Mouse (Mus musculus) spleen, postnatal 10 days (tissue): ENCODE measurements around the gene Adamtsl1.

ENCODE experiments used
- DNase-seq, 2 experiments: peaks; one replicate each; pipeline ENCODE4 v3.0.0; 2021 to 2022; ENCODE audit warnings: low spot score in 2 of 2

Adamtsl1 gene

DNA sequence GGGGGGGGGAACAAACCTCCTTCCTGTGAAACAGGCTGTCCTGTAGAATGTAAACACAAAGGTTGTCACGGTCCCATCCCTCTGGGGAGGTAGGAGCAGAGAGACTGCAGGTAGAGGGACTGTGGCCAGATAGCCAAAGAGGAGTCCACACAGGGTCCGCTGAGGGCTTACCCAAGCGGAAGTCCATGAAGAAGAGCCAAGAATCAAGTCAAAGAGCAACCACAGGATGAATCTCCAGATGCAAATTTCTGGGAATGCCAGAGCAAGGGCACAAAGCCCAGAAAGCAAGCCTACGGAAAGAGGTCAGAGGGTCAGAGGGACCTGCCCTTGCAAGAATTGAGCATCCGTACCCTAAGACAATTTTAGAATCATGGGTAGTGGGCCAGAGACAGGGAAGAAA lies 677.2 kb downstream of the Adamtsl1 start:
- no peak for DNase-seq

DNA sequence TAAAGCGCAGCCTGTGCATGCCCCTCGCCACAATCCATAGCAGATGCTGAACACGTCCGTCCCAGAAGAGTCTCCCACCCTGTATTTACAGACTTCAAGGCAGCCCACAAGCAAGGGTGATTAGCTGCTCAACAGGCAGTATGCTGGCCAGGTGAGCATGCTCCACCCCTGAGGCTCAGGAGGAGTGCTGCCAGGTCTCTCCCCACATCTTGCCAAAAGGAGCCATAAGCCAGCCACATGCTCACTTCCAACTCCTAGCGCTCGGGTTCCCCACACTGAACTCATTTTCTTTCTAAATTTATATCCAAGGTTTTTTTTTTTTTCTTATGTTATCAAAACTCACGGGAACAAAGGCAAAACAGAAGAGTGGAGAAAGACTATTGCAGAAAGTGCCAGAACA lies 687.8 kb downstream of the Adamtsl1 start:
- no peak for DNase-seq

DNA sequence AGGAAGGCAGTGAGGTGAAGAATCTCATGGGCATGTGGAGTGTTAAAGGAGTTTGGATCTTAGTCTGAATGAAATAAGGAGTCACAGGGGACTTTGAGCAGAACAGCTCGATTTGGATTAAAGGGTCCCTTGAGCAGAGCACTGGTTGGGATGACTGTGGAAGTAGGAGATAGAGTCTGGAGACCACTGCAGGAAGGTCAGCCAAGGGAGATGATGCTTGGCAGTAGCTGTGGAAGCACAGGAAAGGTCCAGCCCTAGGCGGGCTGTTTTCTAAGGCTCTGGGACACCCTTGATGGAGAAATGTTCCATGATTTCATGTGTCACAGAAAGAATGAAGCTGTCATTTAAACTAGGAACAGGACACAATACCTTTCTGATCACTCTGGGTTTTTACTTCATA lies 689.3 kb downstream of the Adamtsl1 start:
- no peak for DNase-seq

- DNase-seq: no peak
Observed at GRCm38 (mm10) chr4:86224875-86225274, 710.9 kb downstream of the Adamtsl1 start.

DNA sequence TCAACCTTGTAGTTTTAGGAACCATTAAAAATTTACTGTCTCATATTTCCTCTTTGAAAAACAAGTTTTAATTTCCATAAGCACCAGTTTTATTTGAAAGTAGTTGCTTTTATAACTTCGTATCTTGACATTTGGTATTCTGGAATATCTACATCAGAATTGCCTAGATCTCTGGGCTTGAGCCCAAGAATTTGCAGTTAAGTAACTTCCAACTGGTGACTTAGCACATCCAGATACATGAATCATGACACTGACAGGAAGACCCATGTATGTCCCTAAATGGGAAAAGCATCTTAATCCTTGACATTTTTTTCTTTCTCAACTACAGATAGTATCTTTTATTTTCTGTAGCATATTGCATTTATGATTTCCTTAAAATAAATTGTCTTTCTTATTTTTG lies 713.1 kb downstream of the Adamtsl1 start:
- no peak for DNase-seq

DNA sequence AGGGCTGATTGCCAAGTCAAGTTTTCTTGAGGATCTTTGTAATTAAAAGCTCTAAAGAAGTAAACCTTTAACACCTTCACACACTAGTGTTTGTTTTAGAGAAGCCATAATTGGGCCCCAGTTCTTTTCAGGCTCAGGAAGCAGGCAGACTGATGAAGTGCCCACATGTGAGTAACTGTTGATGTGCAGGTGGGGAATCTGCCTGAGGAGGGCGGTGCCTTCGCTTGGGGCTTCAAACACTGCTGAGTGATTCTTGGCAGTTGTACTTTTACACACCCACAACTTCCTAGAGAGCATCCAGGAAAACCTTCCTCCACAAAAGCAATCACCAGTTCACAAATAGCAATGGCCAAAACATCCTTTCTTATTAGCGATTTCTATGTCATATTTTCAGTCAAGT lies 719.2 kb downstream of the Adamtsl1 start:
- no peak for DNase-seq

DNA sequence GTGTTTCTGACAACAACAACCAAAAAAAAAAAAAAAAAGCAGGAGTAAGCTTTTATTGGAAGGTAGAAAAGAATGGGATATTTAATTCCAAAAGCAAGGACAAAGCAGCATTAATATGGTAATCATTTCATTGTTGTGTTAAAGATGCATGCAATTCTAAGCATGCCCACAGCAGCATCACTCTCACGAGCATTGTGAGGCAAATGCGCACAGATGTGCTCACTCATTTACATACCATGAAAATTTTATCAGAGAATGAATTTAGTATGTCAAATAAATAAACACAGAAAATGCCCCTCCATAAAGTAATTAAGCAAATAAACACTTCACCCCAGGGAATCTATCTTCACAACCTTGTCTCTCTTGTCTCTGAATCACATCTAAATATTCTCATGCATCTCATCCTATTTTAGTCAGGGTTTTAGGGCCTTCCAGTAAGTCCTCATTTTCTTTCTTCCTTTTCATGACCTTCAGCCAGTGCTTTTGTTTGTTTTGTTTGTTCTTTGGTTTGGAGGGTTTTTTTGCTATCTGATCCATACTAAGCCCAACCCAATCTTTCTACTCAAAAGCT lies 728.0 kb downstream of the Adamtsl1 start:
- no peak for DNase-seq

DNA sequence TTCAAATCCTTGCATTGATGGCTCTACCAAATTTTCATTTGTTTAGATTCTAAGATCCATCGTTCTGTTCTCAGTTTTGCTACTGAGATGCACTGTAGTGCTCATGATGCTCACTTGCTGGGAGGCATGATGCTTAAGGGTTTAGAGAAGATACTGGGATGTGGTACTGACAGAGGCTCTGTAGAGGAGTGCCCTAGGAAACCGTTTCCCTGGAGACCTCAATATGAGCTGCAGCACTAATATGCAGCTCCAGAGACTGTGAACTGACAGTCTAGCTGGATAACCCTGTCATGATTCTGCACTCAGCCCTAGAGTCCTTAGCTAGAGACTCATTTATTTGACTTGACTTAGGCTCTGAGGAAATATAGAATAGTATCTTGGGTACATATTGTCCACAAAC lies 756.1 kb downstream of the Adamtsl1 start:
- DNase-seq: no peak

DNA sequence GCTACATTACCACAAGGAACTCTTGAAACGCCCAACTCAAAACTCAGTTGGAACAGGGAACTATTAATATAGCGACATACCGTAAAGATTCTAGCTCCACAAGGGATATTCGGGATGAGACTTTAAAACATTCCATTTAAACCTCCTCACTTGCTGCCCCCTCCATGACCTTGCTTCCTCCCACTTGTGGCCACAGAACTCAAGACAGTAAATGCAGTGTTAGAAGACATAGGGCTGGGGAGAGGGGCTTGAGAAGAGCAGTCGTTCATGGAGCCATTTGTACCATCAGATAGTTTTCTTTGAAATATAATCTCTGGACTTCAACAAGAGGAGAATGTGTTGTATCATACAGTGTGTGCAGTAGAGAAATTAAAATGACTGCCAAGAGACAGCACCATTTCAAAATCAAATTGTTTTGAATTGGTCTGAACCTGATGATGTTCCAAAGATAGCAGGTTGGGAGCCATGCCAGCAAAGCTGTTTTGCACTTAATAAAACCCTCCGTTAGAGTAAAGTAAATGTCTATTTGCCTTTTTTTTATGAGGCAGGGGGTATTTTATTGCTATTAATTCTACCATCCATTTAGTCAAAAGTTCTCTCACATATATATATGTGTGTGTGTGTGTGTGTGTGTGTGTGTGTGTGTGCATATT lies 759.9 kb downstream of the Adamtsl1 start:
- DNase-seq: no peak

DNA sequence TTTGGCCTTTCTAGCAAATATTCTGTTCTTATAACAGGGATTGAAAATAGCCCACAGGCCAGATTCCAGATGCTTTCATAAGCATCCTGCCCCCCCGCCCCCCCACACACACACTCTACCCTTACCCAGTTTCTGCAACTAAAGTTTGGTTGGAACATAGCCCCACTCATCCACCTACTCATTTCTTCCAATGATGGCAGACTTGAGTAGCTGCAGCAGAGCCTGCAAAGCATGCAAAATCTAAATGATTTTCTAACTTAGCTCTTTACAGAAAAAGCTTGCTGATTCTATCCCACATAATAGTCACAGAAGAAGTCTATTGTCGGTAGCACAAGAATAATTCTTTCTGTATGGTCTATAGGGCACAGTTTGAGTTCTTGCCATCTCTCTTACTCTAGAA lies 760.7 kb downstream of the Adamtsl1 start:
- DNase-seq: no peak

DNA sequence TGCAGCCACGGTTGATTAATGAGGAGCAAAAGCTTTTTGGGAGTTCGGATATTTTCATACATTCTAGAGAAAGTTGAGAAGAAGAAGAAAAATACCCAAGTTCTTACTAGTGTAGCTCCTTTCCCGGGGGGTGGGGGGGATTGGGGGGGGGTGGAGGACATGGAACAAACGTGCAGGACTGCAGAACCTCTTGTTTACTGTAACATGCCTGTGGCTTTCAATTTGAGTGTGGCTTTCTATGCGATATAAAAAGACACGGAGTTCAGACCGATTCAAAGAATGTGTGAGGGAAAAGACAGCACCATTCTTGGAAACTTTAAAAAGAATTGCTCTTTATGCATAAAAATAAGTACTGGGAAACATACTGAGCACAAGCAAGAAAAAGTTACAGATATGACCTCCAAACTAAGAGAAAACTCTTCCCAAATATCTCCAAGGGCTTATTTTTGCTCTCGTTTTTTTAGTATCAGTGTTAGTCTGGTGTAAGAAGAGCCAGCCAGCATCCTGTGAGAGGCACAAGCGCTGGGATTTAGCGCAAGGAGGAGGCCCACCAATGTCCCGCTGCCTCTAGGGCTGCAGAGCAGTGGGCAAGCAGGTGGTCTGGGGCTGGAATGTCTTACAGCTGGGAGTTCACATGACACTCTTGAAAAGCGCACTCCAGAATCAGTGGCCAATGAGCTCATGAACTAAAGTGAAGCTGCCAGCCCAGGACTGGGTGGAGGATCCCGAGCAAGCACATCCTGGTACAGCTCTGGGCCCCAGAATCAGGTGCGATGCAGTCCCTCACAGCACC lies 762.2 kb downstream of the Adamtsl1 start:
- DNase-seq: no peak

GRCm38 (mm10) chr4:86278546-86278945 lies 764.6 kb downstream of the Adamtsl1 start:
- no peak for DNase-seq

DNA sequence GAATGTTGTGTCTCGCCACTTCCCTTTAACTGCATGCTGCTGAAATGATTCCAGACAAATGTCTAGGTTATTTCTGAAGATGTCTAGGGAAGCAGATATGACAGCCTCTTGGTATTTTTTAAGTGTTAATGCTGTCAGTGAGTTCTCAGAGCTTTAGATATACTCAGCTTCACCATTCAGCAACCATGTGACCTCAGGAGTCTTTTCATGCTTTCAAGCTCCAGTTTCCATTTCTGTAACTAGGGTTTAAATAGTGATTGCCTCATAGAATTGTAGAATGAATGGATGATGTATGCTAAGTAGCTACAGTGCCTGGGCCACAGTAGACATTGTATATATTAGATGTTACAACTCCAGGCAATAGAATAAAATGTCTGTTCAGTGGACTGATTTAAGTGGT lies 772.6 kb downstream of the Adamtsl1 start:
- no peak for DNase-seq

DNA sequence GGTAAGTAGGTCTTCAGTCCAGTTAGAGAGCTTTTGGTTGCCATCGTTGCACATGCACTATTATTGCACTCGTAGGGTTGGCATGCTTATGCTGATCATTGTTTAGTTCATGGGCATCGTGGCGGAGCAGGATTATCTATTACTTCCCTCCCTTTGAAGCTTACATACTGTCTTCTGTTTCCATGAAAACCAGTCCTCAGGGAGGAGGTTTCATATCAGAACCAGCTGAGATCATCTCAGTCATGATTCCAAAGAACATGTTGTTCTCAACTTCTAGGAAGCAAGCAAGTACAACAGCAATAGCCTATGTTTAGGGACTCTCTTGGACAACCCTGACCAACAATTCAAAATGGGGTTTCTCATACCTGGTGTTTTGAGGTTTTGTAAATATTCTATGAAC lies 774.3 kb downstream of the Adamtsl1 start:
- DNase-seq: no peak

GRCm38 (mm10) chr4:86289511-86290273 lies 775.7 kb downstream of the Adamtsl1 start:
- DNase-seq: no peak

- DNase-seq: no peak
Observed at GRCm38 (mm10) chr4:86294828-86295251, 780.9 kb downstream of the Adamtsl1 start.

DNA sequence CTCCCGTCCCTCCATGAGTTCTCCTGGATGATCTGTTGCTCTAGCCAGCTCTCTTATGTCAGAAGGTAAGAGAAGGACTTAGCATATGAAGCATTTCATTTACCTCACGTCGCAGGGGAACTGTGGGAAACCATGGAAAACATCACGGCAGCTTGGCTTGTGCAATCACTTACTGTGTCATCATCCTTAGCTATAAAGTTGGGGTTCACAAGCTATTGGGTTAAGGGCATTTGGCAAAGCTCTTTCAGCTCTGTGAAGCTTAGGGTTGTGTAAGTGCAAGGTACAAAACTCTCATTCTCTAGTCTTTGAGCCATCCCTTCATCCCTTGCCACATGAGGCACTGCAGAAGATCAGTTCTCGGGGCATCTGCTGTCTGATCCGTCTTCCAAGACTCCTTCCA lies 787.5 kb downstream of the Adamtsl1 start:
- no peak for DNase-seq

DNA sequence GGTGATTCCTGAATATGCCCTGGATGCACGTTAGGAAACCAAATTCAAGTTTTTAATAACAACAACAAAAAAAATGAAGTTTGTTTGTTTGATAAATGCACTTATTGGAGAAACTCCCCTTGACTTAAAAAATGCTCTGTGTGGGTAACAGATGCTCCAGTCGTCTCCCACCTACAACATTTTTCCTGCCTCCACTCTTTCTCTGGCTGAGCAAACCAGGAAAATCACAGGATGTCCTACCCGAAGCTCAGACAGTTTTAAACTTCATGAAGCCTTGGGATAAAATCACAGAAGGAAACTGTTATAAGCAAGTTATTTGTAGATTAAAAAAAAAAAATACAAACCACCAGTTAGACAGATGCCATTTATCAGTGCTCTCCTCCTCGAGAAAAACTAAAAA lies 788.1 kb downstream of the Adamtsl1 start:
- DNase-seq: no peak

- no peak for DNase-seq
Observed at GRCm38 (mm10) chr4:86306753-86307152, 792.8 kb downstream of the Adamtsl1 start.

GRCm38 (mm10) chr4:86309178-86309577 lies 795.2 kb downstream of the Adamtsl1 start:
- DNase-seq: no peak

DNA sequence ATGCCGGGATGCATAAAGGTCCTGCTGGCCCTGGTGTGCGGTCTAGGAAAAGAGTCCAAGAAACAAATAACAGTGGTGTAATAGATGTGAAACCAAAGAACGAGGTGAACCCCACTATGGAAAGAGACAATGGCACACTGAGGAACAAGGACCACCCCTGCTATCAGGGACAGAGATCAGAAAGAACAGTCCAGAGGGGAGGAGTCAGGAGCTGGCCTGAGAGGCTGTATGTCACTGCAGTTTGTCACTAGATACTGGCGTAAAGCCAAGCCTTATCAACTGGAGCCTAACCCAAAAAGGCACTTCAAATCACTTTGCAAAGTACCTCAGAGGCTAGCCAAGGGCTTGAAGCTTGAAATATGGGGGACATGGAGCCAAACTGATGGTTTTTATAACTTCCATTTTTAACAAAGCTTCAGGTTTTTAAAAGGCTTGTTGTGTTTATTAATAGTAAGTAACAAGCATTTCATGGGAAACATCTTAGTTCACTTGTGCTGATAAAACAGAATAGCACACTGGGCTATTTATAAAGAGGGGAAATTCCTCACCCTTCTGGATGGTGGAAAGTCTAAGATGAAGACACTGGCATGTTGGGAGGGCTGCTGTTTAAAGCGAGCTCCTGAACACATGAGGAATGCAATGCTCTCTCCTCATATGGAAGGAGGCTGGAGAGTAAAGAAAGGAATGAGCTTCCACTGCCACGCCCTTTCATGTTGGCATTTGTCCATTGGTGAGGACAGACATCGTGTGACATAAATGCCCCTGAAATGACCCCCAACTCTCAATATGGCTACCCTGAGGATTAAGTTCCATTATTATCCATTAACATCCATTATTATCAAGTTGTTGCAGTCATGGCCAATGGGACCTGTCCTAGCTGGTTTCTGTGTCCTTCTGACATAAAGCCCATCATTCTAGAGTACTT lies 797.1 kb downstream of the Adamtsl1 start:
- DNase-seq: no peak
